Mouse (Mus musculus): Measurements from ENCODE around the gene Yeats4. TPM values are rescaled to one million over a fixed set of nuclear protein-coding genes. Genes with fewer than 3 reads are reported as not detected.

Gene Yeats4
- polyA plus RNA-seq, 1 experiment from 2014 or later = 82.9 TPM

Other genes with a start within 250 kb of the Yeats4 start
- 0.15 and 0.16 TPM in 2 replicates for gene Best3, start 238.2 kb downstream of the Yeats4 start, polyA plus RNA-seq (2015; fragmentation: Nextera tagmentation; extraction: Ambion mirVana)
- gene Lrrc10, start 179.2 kb downstream of the Yeats4 start, polyA plus RNA-seq (2015; fragmentation: Nextera tagmentation; extraction: Ambion mirVana) = not detected in 2 replicates
- gene Cct2, start 160.7 kb downstream of the Yeats4 start, polyA plus RNA-seq (2015; fragmentation: Nextera tagmentation; extraction: Ambion mirVana) = 244 and 245 TPM in 2 replicates
- gene Frs2, start 76.0 kb downstream of the Yeats4 start, polyA plus RNA-seq (2015; fragmentation: Nextera tagmentation; extraction: Ambion mirVana) = 16.5 and 22.1 TPM in 2 replicates
- gene 9530003J23Rik, start 14.2 kb upstream of the Yeats4 start, polyA plus RNA-seq (2015; fragmentation: Nextera tagmentation; extraction: Ambion mirVana) = not detected in 2 replicates
- 21.3 and 26.0 TPM in 2 replicates for gene Lyz2, start 57.8 kb upstream of the Yeats4 start, polyA plus RNA-seq (2015; fragmentation: Nextera tagmentation; extraction: Ambion mirVana)
- gene Lyz1, start 68.4 kb upstream of the Yeats4 start, polyA plus RNA-seq (2015; fragmentation: Nextera tagmentation; extraction: Ambion mirVana) = not detected in 2 replicates
- 111 and 128 TPM in 2 replicates for gene Cpsf6, start 155.5 kb upstream of the Yeats4 start, polyA plus RNA-seq (2015; fragmentation: Nextera tagmentation; extraction: Ambion mirVana)